Mouse (Mus musculus): Measurements from ENCODE around the gene Skap1.

GRCm38 (mm10) chr11:96434888-96435287 lies 29.5 kb upstream of the Skap1 start:
- TF ChIP-seq EP300 (IDR thresholded peaks at IDR 0.05; ENCODE audit: low read depth) (no peak), CTCF (IDR thresholded peaks at IDR 0.05; ENCODE audit: low read depth) (no peak)

All from liver, postnatal 0 days (tissue).